In genomic region chr14:43126286-43126685, GRCm38 (mm10) we compare ENCODE assay signal across 32 mouse cellular contexts. TPM values are rescaled to one million over a fixed set of nuclear protein-coding genes. Genes with fewer than 3 reads are reported as not detected.
"Had no signal": no experiment of that assay in that cellular context is flagged by ENCODE, and none has a peak within 500 bp of the region (broad histone marks: within the 10 kb centered on the region; RNA-seq: fewer than 3 reads in every experiment).

No protein-coding gene starts in this region.

RNA-seq across cellular contexts. Expression of gene Gm8104, which starts 25.9 kb away (rescaled TPM):
- total RNA-seq: common myeloid progenitor, adult 5-6 weeks; gastrocnemius, adult 18-20 months; gastrocnemius, adult 2 months; gastrocnemius, adult 8-10 months; gastrocnemius, postnatal 10 days; gastrocnemius, postnatal 14 days; gastrocnemius, postnatal 25 days; gastrocnemius, postnatal 36 days; gastrocnemius, postnatal 4 days; granulocyte monocyte progenitor cell, adult 5-6 weeks; heart, adult 18-20 months; heart, adult 2 months; heart, adult 8-10 months had no signal
- polyA plus RNA-seq: embryonic facial prominence, embryonic 10.5 days; embryonic facial prominence, embryonic 11.5 days; embryonic facial prominence, embryonic 12.5 days; embryonic facial prominence, embryonic 13.5 days; embryonic facial prominence, embryonic 14.5 days; embryonic facial prominence, embryonic 15.5 days; erythroblast, embryonic 14.5 days; forebrain, embryonic 10.5 days; forebrain, embryonic 11.5 days; forebrain, embryonic 12.5 days; forebrain, embryonic 13.5 days; forebrain, embryonic 14.5 days; forebrain, embryonic 15.5 days; forebrain, embryonic 16.5 days; gonadal fat pad, adult 2 months; heart, adult 2 months; heart, embryonic 11.5 days had no signal

RNA-seq across cellular contexts. Expression of gene Gm8094, which starts 49.8 kb away (rescaled TPM):
- total RNA-seq: common myeloid progenitor, adult 5-6 weeks; forebrain, postnatal 0 days; gastrocnemius, adult 18-20 months; gastrocnemius, adult 2 months; gastrocnemius, adult 8-10 months; gastrocnemius, postnatal 10 days; gastrocnemius, postnatal 14 days; gastrocnemius, postnatal 25 days; gastrocnemius, postnatal 36 days; gastrocnemius, postnatal 4 days; granulocyte monocyte progenitor cell, adult 5-6 weeks; heart, adult 18-20 months; heart, adult 2 months; heart, adult 8-10 months had no signal
- polyA plus RNA-seq: cortical plate, adult 2 months; embryonic facial prominence, embryonic 10.5 days; embryonic facial prominence, embryonic 11.5 days; embryonic facial prominence, embryonic 12.5 days; embryonic facial prominence, embryonic 13.5 days; embryonic facial prominence, embryonic 14.5 days; embryonic facial prominence, embryonic 15.5 days; erythroblast, embryonic 14.5 days; forebrain, embryonic 10.5 days; forebrain, embryonic 11.5 days; forebrain, embryonic 12.5 days; forebrain, embryonic 13.5 days; forebrain, embryonic 14.5 days; forebrain, embryonic 15.5 days; forebrain, embryonic 16.5 days; forebrain, postnatal 0 days; gonadal fat pad, adult 2 months; heart, adult 2 months; heart, embryonic 10.5 days; heart, embryonic 11.5 days had no signal

RNA-seq across cellular contexts. Expression of gene Gm7233, which starts 53.4 kb away (rescaled TPM):
- total RNA-seq: common myeloid progenitor, adult 5-6 weeks; forebrain, postnatal 0 days; gastrocnemius, adult 18-20 months; gastrocnemius, adult 2 months; gastrocnemius, adult 8-10 months; gastrocnemius, postnatal 10 days; gastrocnemius, postnatal 14 days; gastrocnemius, postnatal 25 days; gastrocnemius, postnatal 36 days; gastrocnemius, postnatal 4 days; granulocyte monocyte progenitor cell, adult 5-6 weeks; heart, adult 18-20 months; heart, adult 2 months; heart, adult 8-10 months had no signal
- polyA plus RNA-seq: embryonic facial prominence, embryonic 10.5 days; embryonic facial prominence, embryonic 11.5 days; embryonic facial prominence, embryonic 12.5 days; embryonic facial prominence, embryonic 13.5 days; embryonic facial prominence, embryonic 14.5 days; embryonic facial prominence, embryonic 15.5 days; erythroblast, embryonic 14.5 days; forebrain, embryonic 10.5 days; forebrain, embryonic 11.5 days; forebrain, embryonic 12.5 days; forebrain, embryonic 13.5 days; forebrain, embryonic 14.5 days; forebrain, embryonic 15.5 days; forebrain, embryonic 16.5 days; forebrain, postnatal 0 days; gonadal fat pad, adult 2 months; heart, adult 2 months; heart, embryonic 10.5 days; heart, embryonic 11.5 days had no signal
